Mouse (Mus musculus) CH12.LX (cell line): ENCODE data around the gene Brcc3. TPM values are rescaled to one million over a fixed set of nuclear protein-coding genes. Genes with fewer than 3 reads are reported as not detected.

Source experiments
- DNase-seq: peaks from one replicate; pipeline ENCODE4 v3.0.0-alpha.2; 2013; ENCODE audit errors: extremely low read depth
- H3K27ac ChIP-seq: 2 replicates; pipeline ENCODE4 v1.5.1; 2012; ENCODE audit warnings: low read depth, mild to moderate bottlenecking, control low read depth, moderate library complexity; ENCODE audit not compliant: insufficient read depth
- H3K27me3 ChIP-seq: replicated peaks from 2 replicates; pipeline ENCODE3; 2012; ENCODE audit warnings: inconsistent platforms
- H3K36me3 ChIP-seq, 2 experiments: replicated peaks in 1 of 2; 2 replicates each; pipeline versions ENCODE3 to v1.6.1; 2012; ENCODE audit warnings: inconsistent platforms in 1 of 2, low read length in 1 of 2, mild to moderate bottlenecking in 1 of 2, mixed read lengths in 1 of 2, moderate library complexity in 1 of 2; ENCODE audit not compliant: control insufficient read depth in 1 of 2, insufficient read depth in 1 of 2
- H3K4me1 ChIP-seq, 2 experiments: 2 replicates each; pipeline ENCODE4 v1.6.1; 2012; ENCODE audit warnings: inconsistent platforms in 1 of 2, moderate library complexity in 1 of 2; ENCODE audit not compliant: insufficient read depth in 2 of 2, control insufficient read depth in 1 of 2
- H3K4me2 ChIP-seq: 2 replicates; pipeline ENCODE4 v1.6.1; 2012; ENCODE audit warnings: low read depth, mild to moderate bottlenecking, control low read depth; ENCODE audit not compliant: poor library complexity, insufficient read depth, severe bottlenecking
- H3K4me3 ChIP-seq, 3 experiments: fragments of 150-350 bp in 1 of 3; sonication (generic) in 1 of 3; replicated peaks in 1 of 3; 2 replicates each; pipeline versions ENCODE3 to v1.5.1; 2011 to 2012; ENCODE audit warnings: low read depth in 2 of 3, low read length in 2 of 3, mild to moderate bottlenecking in 2 of 3, moderate library complexity in 2 of 3, control low read depth in 1 of 3, improper control_type of control experiment in 1 of 3, inconsistent platforms in 1 of 3, mixed read lengths in 1 of 3; ENCODE audit not compliant: poor library complexity in 1 of 3
- H3K79me2 ChIP-seq: replicated peaks from 2 replicates; pipeline ENCODE4 v1.6.1; 2012; ENCODE audit warnings: mild to moderate bottlenecking, moderate library complexity; ENCODE audit not compliant: control insufficient read depth, poor library complexity, insufficient read depth, severe bottlenecking; ENCODE audit errors: extremely low read depth
- H3K9ac ChIP-seq: 2 replicates; pipeline ENCODE4 v1.6.1; 2012; ENCODE audit warnings: low read depth, mild to moderate bottlenecking, control low read depth, moderate library complexity; ENCODE audit not compliant: insufficient read depth
- H3K9me3 ChIP-seq: replicated peaks from 2 replicates; pipeline ENCODE3; 2012; ENCODE audit warnings: low read length, inconsistent platforms, mixed read lengths
- CHD1 ChIP-seq: IDR thresholded peaks from 2 replicates; pipeline ENCODE4 v1.6.1; 2012; ENCODE audit warnings: low read depth, low read length, improper control_type of control experiment, inconsistent platforms
- CHD2 ChIP-seq: IDR thresholded peaks from 2 replicates; pipeline ENCODE4 v1.6.1; 2011; ENCODE audit warnings: low read length, improper control_type of control experiment
- CTCF ChIP-seq, 2 experiments: IDR thresholded peaks in 1 of 2; conservative IDR thresholded peaks in 1 of 2; 2 replicates each; pipeline ENCODE4 v1.5.1; 2011 to 2012; ENCODE audit warnings: low read depth in 2 of 2, low read length in 2 of 2, improper control_type of control experiment in 1 of 2, inconsistent platforms in 1 of 2, mild to moderate bottlenecking in 1 of 2, moderate library complexity in 1 of 2
- ELF1 ChIP-seq: IDR thresholded peaks from 2 replicates; pipeline ENCODE4 v1.6.1; 2014; ENCODE audit warnings: low read depth, mild to moderate bottlenecking, inconsistent platforms, low read length, improper control_type of control experiment
- EP300 ChIP-seq: IDR thresholded peaks from 2 replicates; pipeline ENCODE4 v1.6.1; 2011; ENCODE audit warnings: low read length, improper control_type of control experiment
- JUN ChIP-seq: IDR thresholded peaks from 2 replicates; pipeline ENCODE4 v1.6.1; 2011; ENCODE audit warnings: low read depth, mild to moderate bottlenecking, low read length, improper control_type of control experiment, moderate library complexity; ENCODE audit not compliant: insufficient read depth
- JUND ChIP-seq: conservative IDR thresholded peaks from 2 replicates; pipeline ENCODE4 v1.6.1; 2011; ENCODE audit warnings: low read depth, low read length, improper control_type of control experiment
- KAT2A ChIP-seq: IDR thresholded peaks from 2 replicates; pipeline ENCODE4 v1.6.1; 2012; ENCODE audit warnings: low read length, improper control_type of control experiment, inconsistent platforms; ENCODE audit not compliant: insufficient replicate concordance
- MAFK ChIP-seq: IDR thresholded peaks from 2 replicates; pipeline ENCODE4 v1.6.1; 2011; ENCODE audit warnings: low read length, improper control_type of control experiment; ENCODE audit not compliant: insufficient replicate concordance
- MAX ChIP-seq: IDR thresholded peaks from 2 replicates; pipeline ENCODE4 v1.6.1; 2011; ENCODE audit warnings: low read length, improper control_type of control experiment
- MEF2A ChIP-seq: IDR thresholded peaks from 2 replicates; pipeline ENCODE4 v1.6.1; 2014; ENCODE audit warnings: low read depth, mild to moderate bottlenecking, inconsistent platforms, low read length, improper control_type of control experiment, borderline replicate concordance
- MXI1 ChIP-seq: IDR thresholded peaks from 2 replicates; pipeline ENCODE4 v1.6.1; 2011; ENCODE audit warnings: mild to moderate bottlenecking, low read depth, low read length, improper control_type of control experiment
- MYC ChIP-seq: IDR thresholded peaks from 2 replicates; pipeline ENCODE4 v1.6.1; 2011; ENCODE audit warnings: low read depth, mild to moderate bottlenecking, improper control_type of control experiment, low read length
- NRF1 ChIP-seq: IDR thresholded peaks from 2 replicates; pipeline ENCODE4 v1.6.1; 2014; ENCODE audit warnings: low read depth, mild to moderate bottlenecking, inconsistent platforms, low read length, improper control_type of control experiment, moderate library complexity
- PAX5 ChIP-seq: IDR thresholded peaks from 2 replicates; pipeline ENCODE4 v1.6.1; 2012; ENCODE audit warnings: low read length, inconsistent platforms, mixed read lengths
- POLR2AphosphoS2 ChIP-seq: IDR thresholded peaks from 2 replicates; pipeline ENCODE4 v1.6.1; 2011; ENCODE audit warnings: low read depth, low read length, improper control_type of control experiment
- RAD21 ChIP-seq: IDR thresholded peaks from 2 replicates; pipeline ENCODE4 v1.6.1; 2011; ENCODE audit warnings: low read depth, mild to moderate bottlenecking, low read length, improper control_type of control experiment, moderate library complexity
- RCOR1 ChIP-seq: conservative IDR thresholded peaks from 2 replicates; pipeline ENCODE4 v1.6.1; 2012; ENCODE audit warnings: low read depth, mild to moderate bottlenecking, inconsistent platforms, low read length, improper control_type of control experiment
- SMC3 ChIP-seq: IDR thresholded peaks from 2 replicates; pipeline ENCODE4 v1.6.1; 2011; ENCODE audit warnings: low read depth, low read length, improper control_type of control experiment
- TBP ChIP-seq: conservative IDR thresholded peaks from 2 replicates; pipeline ENCODE4 v1.6.1; 2011; ENCODE audit warnings: low read depth, low read length, improper control_type of control experiment
- UBTF ChIP-seq: IDR thresholded peaks from 2 replicates; pipeline ENCODE4 v1.6.1; 2012; ENCODE audit warnings: low read depth, mild to moderate bottlenecking, inconsistent platforms, low read length, improper control_type of control experiment, moderate library complexity
- USF1 ChIP-seq: IDR thresholded peaks from 2 replicates; pipeline ENCODE4 v1.6.1; 2014; ENCODE audit warnings: low read depth, mild to moderate bottlenecking, inconsistent platforms, low read length, improper control_type of control experiment
- USF2 ChIP-seq: conservative IDR thresholded peaks from 2 replicates; pipeline ENCODE4 v1.6.1; 2011; ENCODE audit warnings: low read depth, low read length, improper control_type of control experiment
- ZC3H11A ChIP-seq: IDR thresholded peaks from 2 replicates; pipeline ENCODE4 v1.6.1; 2012; ENCODE audit warnings: low read depth, mild to moderate bottlenecking, inconsistent platforms, low read length, improper control_type of control experiment
- ZKSCAN1 ChIP-seq: IDR thresholded peaks from 2 replicates; pipeline ENCODE4 v1.6.1; 2012; ENCODE audit warnings: low read depth, inconsistent platforms, low read length, improper control_type of control experiment, borderline replicate concordance
- ZMIZ1 ChIP-seq: IDR thresholded peaks from 2 replicates; pipeline ENCODE4 v1.6.1; 2012; ENCODE audit warnings: low read depth, mild to moderate bottlenecking, inconsistent platforms, low read length, improper control_type of control experiment
- ZNF384 ChIP-seq: IDR thresholded peaks from 2 replicates; pipeline ENCODE4 v1.6.1; 2012; ENCODE audit warnings: low read depth, low read length, improper control_type of control experiment, inconsistent platforms
- dilution Hi-C: fragments of 300-500 bp; cut with MboI; formaldehyde crosslinking; loops from 2 replicates; pipeline ENCODE4 v1.14.3; 2020; ENCODE audit warnings: low sequenced_read_pairs; ENCODE audit not compliant: extremely low pct_unique_long_range_greater_than_20kb, extremely low pct_ligation_motif_present
- in situ Hi-C: fragments of 300-500 bp; cut with MboI; formaldehyde crosslinking; loops from 3 replicates; pipeline ENCODE4 v1.14.3; 2019; ENCODE audit warnings: low sequenced_read_pairs, low pct_ligation_motif_present, low pct_unique_long_range_greater_than_20kb, mixed read lengths
- polyA plus RNA-seq: library from polyadenylated mRNA; unstranded; fragments of >175 nt; gene quantifications from 2 replicates; pipeline ENCODE4 v1.2.1, GENCODE M21; 2012; ENCODE audit warnings: low read depth; ENCODE audit not compliant: insufficient read length
- total RNA-seq, 2 experiments: library from RNA; depleted of rRNA; stranded (reverse); fragments of 300-350 nt in 1 of 2; fragments of >200 nt in 1 of 2; gene quantifications; 2 replicates each; pipeline ENCODE4 v1.2.3; 2012 to 2014

Brcc3 gene
- total and polyA plus RNA-seq, 3 experiments: 22.9 to 68.2 (median 45.5) TPM

DNA sequence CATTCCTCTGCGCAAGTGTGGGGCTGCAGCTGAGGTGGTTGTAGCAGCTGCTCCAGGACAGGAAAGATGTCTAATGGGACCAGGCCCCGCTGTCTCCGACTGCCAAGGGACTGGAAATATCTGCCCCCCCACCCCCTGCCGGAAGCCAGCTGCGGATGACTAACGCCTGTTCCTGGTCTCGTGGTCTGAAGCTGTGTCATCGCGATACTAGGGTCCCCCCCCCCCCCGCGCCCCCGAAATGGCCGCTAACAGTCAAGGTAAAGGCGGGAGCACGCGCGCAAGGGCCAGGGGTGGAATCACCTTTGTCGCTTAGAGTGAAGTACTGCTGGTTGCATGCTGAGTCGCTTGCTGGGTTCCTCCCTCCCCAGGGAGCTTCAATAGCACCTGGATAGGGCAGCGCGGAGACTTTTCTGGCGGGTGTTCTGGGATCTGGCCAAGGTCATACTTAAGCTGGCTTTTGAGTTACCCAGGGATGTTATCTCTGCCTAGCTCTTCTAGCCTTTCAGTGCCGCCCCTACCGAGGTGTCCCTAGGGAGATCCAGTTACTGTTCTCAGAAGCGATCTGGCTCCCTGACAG lies 34.1 kb upstream of the Brcc3 start, which contains the start of the genes Fundc2 and F8 (continued):
- TF ChIP-seq MAX (0 out of 2 replicates have a peak, but pooled peaks have one; percentile 42), ZMIZ1 (no peak), RAD21 (no peak), MYC (0 out of 2 replicates have a peak, but pooled peaks have one; percentile 33), ELF1 (peak; percentile 79), TBP (peak; percentile 72), POLR2AphosphoS2 (no peak), JUN (no peak), USF1 (peak; percentile 42), SMC3 (no peak)

DNA sequence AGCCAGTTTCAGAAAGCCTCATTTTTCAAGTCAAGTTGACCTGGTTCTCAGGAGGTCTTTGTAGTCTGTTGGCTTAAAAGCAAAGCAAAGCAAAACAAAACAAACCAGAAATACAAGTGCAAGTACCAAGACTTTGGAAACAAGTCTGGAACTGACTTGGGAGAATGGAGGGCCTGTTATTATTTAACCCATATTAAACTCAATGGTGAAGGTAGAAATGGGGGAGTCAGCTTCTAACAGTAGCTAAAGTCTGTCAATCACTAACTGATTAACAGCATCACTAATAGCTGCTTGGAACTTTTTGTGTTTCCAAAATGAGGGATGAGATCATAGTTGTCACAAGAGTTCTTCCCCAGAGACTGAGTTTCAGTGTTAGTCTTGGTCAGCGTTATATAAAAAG lies 17.0 kb upstream of the Brcc3 start:
- dilution Hi-C loops: no loop called here

DNA sequence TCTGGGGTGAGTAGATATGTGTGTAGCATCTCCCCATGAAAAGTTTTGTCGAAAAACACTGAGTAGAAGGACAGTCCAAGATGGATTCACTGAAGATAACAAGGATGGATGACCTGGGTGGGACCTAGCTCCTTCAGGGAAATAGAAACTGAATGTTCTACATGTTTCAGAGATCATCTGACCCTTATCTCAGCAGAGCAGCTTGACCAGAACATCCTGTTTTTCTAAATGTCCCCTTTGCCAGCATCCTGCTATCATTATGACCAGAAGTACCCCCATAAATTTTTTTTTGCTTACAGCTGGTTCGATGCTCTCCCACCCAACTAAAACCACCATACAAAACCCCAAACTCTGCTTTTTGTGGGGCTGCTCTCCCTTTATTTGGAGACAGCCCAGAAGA lies 13.8 kb upstream of the Brcc3 start:
- TF ChIP-seq ZNF384 (no peak), RCOR1 (no peak), USF2 (no peak), MAFK (no peak), NRF1 (no peak), ELF1 (no peak), USF1 (no peak), MAX (no peak), PAX5 (no peak), KAT2A (no peak), MXI1 (no peak), ZKSCAN1 (no peak), EP300 (no peak), UBTF (no peak), ZC3H11A (no peak)
- H3K27ac ChIP-seq: no peak overlapping the region
- H3K4me2 ChIP-seq: no peak overlapping the region
- H3K9ac ChIP-seq: no peak overlapping the region
- H3K36me3 ChIP-seq: peaks cover 0 to 9% of the 10 kb centered on the region in 2 experiments
- H3K4me3 ChIP-seq: no peak overlapping the region
- dilution Hi-C loops (no loop called here), in situ Hi-C loops (no loop called here)
- no peaks in the 10 kb centered on the region for H3K9me3 ChIP-seq
- no peaks in the 10 kb centered on the region for H3K4me1 ChIP-seq
- DNase-seq: no peak
- no peaks in the 10 kb centered on the region for H3K79me2 ChIP-seq
- H3K27me3 ChIP-seq: no peaks in the 10 kb centered on the region

More for the DNA sequence above, 17.0 kb upstream of the Brcc3 start:
- DNase-seq: no peak
- H3K4me1 ChIP-seq: no peaks in the 10 kb centered on the region
- H3K9ac ChIP-seq: no peak overlapping the region
- no peak overlapping the region for H3K27ac ChIP-seq
- H3K27me3 ChIP-seq: no peaks in the 10 kb centered on the region
- no peak overlapping the region for H3K4me2 ChIP-seq
- in situ Hi-C loops: no loop called here
- H3K79me2 ChIP-seq: no peaks in the 10 kb centered on the region
- peaks cover 0 to 17% of the 10 kb centered on the region in 2 experiments for H3K36me3 ChIP-seq
- TF ChIP-seq JUND (no peak), CTCF (conservative IDR thresholded peaks at IDR 0.05 in 1 of 2, IDR thresholded peaks at IDR 0.05 in 1 of 2; ENCODE audit: low read depth in 2 of 2, low read length in 2 of 2) (no peak), CHD1 (no peak), MEF2A (peak; percentile 31; the same call in 1 of the 2 replicates), CHD2 (no peak)
- TF ChIP-seq, all 38 proteins: peak for 1
- no peaks in the 10 kb centered on the region for H3K9me3 ChIP-seq
- H3K4me3 ChIP-seq: no peak overlapping the region
